Mouse (Mus musculus) adrenal gland, postnatal 25 days (tissue): ENCODE data around the gene D17H6S53E. TPM values are rescaled to one million over a fixed set of nuclear protein-coding genes. Genes with fewer than 3 reads are reported as not detected.

Experiments used
- DNase-seq: peaks from one replicate; pipeline ENCODE4 v3.0.0; 2021; ENCODE audit warnings: mixed read lengths
- total RNA-seq: library from RNA; stranded (reverse); gene quantifications from 2 replicates; pipeline ENCODE4 v1.2.3, GENCODE M21; 2021

Gene D17H6S53E
- total RNA-seq, 1 experiment from 2014 or later: 29.7 TPM

GRCm38 (mm10) chr17:35162121-35162520, 35.9 kb downstream of the D17H6S53E start:
- DNase-seq: no peak

GRCm38 (mm10) chr17:35162730-35163129, 36.6 kb downstream of the D17H6S53E start:
- peak; percentile 43 for DNase-seq

DNA sequence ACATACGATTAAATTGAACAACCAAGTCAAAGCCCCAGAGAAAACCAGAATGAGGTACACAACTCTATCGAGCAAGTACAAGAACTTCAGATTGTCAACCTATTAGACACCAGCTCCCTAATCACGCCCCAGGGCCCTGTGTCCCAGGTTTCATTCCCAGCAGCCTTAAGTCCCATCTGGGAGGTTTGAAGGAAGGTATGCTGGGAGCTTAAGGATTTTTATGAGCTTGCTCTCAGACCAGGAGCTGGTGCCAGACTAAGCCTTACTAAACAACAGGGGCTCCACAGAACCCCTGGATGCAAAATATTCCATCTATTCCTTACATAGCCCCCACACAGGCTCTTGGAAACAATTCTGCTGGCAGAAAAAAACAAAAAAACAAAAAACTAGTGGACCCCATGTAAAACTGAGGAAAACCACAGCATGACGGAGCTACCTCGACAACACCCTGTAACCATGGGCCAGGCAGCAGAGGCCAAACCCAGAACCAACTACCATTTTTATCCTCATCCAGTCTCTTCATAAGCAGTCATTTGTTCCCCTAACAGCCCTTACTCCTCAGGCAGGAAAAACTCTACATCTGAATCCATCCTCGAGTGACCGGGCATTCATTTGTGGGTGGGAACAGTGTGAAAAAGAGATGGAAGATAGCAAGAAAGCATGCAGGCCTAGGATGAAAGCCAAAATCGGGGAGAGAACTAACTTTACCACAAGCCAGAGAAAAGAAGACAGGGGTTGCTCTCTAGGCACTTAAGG, 37.3 kb downstream of the D17H6S53E start:
- DNase-seq: no peak

DNA sequence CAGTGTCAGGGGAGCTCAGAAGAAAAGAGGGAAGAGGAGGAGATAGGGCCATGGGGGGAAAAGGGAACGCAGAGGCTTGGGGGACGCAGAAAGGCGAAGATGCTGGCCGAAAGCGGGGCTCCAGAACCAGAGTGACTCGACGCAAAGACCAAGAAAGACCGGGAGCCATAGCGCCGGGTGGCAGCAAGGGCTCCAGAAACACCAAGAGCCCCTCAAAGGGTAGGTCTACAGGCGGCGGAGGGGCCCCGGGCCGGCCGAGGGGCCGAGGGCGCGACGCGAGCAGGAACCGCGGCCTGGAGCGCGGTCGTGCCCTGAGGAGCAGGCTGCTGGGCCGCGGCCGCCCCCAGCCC, 38.0 kb downstream of the D17H6S53E start:
- DNase-seq: no peak

DNA sequence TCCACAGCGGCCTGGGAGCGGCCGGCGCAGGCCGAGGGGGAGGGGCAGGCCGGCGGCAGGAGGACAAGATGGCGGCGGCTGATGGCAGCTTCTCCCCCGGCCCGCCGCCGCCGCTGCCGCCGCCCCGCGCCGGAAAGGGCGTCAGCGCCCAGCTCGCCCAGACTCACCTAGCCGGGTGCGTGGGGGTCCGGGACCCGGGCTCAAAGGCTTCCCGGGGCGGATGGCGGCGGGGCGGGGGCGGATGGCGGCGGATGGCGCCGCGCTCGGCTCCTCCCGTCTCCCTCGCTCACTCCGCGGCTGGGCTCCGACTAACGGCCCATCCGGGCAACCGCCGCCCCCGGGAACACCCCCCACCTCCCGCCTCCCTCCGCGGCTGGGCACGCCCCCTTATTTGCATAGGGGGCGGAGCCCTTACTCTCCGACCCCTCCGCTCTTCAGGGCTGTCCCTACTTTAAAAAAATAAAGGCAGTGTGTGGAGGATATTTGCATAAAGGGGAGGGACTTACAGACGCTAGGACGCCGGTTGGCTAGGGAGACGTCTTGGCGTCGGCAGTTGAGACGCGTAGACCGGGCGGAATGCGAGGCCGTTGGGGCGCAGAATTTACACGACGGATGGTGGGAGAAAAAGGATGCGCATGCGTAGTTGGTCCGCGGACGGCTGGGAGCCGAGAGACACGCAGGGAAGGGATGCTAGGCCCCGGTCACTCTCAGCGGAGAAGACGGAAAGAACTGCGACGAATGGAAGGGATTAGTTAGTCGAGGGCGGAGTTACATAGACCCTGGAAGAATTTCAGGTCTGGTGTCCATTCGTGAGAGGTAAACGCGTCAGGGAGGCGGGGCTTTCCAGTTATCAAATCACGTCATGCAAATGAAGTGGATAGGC, 38.6 kb downstream of the D17H6S53E start, which contains the start of gene Prrc2a:
TSS of gene Prrc2a (minus strand) at position 330 of the 883 bp plus-strand sequence.
- DNase-seq: peak; percentile 95

DNA sequence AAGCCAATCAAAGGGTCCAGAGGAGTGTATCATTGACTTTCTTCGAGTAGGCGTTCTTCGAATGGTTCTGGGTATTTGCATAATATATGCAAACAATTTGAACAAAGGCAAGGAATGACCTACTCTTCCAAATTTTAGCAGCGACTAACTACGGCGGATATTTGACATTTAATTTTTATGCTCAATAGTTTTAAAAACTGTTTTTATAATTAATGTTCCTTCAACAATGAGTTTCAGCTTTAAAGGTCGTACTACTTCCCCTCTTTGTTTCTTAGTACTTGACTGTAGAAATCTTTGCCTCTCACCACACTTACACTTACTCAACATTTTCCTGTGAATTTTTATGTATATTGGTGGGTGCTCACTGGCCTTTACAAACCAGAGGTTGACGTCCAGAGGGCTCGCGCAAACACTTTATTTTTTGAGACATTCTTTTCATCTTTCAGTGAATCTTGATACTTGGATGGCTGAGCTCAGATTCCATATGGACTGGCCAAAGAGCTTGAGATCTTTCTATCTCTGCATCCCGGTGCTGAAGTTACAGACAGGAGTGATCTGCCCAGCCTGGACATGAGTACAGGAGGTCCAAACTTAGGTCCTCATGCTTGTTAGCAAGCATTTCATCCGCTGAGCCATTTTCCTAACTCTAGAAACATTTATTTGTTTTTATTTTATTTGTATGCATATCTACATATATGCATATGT, 39.4 kb downstream of the D17H6S53E start:
- no peak for DNase-seq

DNA sequence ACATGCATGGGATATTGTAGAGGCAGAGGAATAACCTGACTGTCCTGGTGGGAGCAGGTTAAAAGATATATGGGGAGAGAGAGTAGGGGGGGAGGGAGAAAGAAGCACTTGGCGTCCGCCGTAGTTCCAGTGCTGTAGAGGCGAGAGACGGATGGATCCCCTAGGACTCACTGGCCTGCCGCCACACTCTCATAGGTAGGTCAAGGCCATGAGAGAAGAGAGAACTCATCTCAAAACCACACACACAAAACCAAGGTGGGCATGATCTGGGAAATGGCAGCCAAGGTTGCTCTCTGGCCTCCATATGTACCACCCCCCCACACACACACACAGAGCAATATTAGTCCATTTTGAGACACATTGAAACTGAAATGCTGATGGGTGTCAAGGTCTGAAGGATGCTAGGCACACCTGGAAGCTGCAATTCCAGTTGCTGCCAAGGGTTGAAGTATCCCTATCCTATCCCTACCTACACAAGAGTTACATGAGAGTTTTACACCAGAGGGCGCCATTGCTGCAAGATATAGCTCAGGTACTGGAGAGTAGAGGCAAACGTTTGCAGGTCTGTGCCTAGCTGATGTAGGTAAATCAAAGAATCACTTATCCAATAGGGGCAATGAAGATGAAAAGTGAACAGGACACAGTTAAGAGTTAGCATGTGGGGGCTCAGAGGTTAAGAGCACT, 40.3 kb downstream of the D17H6S53E start:
- no peak for DNase-seq

DNA sequence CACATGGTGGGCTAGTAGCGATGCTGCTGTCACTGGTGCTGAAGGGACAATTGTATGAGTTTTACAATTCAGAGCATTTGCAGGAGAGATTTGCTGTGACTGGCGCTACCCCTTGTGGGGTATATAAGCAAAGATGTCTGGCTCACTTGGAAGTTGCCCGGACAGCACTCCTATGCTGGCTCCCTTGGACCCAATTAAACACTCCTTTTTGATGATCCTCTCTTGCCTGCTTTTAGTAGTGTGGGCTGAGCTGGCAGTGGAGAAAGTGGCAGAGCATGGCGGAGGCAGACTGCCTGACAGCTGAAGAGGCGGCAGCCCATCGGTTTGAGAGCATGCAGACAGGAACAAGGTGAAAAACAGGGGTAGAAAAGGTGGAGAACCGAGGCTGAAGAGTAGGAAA, 41.6 kb downstream of the D17H6S53E start:
- DNase-seq: no peak

GRCm38 (mm10) chr17:35168541-35169207, 42.5 kb downstream of the D17H6S53E start:
- no peak for DNase-seq

DNA sequence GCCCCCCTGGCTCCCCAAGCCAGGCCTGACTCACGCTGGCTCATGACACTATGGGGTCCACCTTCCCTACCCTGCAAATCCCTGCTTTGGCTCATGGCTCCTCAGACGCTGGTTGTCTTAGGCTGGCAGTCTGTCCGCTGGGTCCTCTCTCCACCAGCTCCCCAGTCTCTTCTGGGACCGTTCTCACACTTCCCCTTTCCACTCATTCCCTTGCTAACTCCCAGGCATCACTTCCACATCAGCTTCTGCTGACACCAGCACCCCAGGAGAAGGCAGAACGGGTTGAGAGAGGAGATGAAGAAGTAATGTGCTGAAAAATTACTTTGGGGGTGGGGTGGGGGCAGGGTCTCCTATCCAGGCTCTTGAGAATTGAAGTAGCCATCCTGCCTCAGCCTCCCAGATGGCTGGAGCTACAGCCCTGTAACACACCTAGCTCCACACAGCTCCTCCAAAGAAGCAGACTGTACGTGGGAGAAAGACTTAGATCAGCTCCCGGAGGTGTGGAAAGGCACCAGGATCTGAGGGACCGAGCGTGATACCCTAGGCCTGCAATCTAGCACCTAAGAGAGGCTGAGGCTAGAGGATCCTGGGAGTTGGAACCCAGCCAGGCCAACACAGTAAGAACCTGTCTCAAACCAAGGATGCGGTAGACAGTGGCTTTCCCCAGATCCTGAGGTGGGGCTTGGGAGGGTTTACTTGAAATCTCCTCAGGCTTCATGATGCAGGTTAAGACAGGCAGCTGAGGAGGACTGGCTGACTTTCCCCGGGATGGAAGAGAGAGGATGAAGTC, 46.5 kb downstream of the D17H6S53E start:
- DNase-seq: no peak

DNA sequence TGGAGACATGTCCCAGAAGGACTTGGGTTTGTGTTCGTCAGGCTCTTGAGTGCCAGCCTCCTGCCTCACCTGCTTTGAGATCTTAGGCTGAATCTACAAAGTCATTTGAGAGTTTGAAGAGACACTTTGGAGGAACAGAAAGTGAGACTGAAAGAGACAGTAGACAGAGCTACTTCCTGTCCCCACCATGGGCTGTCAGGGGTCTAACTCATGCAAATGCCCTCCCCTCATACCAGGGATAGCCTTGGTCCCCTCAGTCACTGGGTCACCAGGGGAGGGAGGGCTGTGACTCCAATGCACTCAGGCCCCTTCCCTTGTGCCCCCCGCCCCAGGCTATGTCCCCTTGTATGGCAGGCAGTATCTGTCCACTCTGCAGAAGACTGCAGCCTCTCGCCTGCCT, 47.2 kb downstream of the D17H6S53E start:
- no peak for DNase-seq

- no peak for DNase-seq
Measured at GRCm38 (mm10) chr17:35174201-35174977, 48.2 kb downstream of the D17H6S53E start.

DNA sequence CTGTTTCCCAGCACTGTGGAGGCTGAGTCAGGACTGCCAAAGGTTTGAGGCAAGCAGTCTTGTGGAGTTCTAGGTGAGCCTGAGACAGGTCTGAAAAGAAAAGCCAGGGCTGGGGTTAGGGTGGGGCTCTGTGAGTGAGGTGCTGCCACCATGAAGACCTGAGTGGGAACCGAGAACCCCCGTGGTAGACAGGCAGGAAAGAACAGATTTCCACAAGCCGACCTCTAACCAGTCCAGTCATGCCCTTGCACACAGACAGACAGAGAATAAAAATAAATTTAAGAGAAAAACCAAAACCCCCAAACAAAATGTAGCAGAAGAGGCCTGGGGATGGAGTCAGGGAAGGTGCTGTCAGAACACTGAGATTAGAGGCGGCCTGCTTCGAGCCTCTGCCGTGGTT, 49.2 kb downstream of the D17H6S53E start:
- DNase-seq: no peak

GRCm38 (mm10) chr17:35175968-35176367, 49.8 kb downstream of the D17H6S53E start, which contains the start of gene Aif1:
TSS of gene Aif1 (minus strand) at chr17:35176068.
- no peak for DNase-seq

Other genes with a start within 250 kb of the D17H6S53E start
- 15.0 and 22.5 TPM in 2 replicates for gene Zbtb12, start 246.9 kb upstream of the D17H6S53E start, total RNA-seq
- not detected in 2 replicates for gene Gm20547, start 244.3 kb upstream of the D17H6S53E start, total RNA-seq
- gene C2, start 228.1 kb upstream of the D17H6S53E start, total RNA-seq: 71.7 and 86.4 TPM in 2 replicates
- gene Ehmt2, start 227.9 kb upstream of the D17H6S53E start, total RNA-seq: 158 and 186 TPM in 2 replicates
- gene Slc44a4, start 211.9 kb upstream of the D17H6S53E start, total RNA-seq: 1.7 and 2.4 TPM in 2 replicates
- gene Neu1, start 195.1 kb upstream of the D17H6S53E start, total RNA-seq: 26.1 and 27.6 TPM in 2 replicates
- gene Hspa1b, start 167.1 kb upstream of the D17H6S53E start, total RNA-seq: 29.0 and 79.3 TPM in 2 replicates
- gene Gm20481, start 156.5 kb upstream of the D17H6S53E start, total RNA-seq: not detected in 2 replicates
- gene Hspa1a, start 154.2 kb upstream of the D17H6S53E start, total RNA-seq: 18.9 and 33.6 TPM in 2 replicates
- 0.27 TPM in 1 of 2 replicates, not detected in the other for gene Hspa1l, start 153.7 kb upstream of the D17H6S53E start, total RNA-seq
- gene Lsm2, start 144.5 kb upstream of the D17H6S53E start, total RNA-seq: 39.6 and 51.2 TPM in 2 replicates
- gene Vars, start 125.4 kb upstream of the D17H6S53E start, total RNA-seq: 62.4 and 64.8 TPM in 2 replicates
- gene Vwa7, start 109.8 kb upstream of the D17H6S53E start, total RNA-seq: 0.57 and 0.97 TPM in 2 replicates
- 0.61 TPM in 1 of 2 replicates, not detected in the other for gene Sapcd1, start 98.4 kb upstream of the D17H6S53E start, total RNA-seq
- 1.3 and 1.6 TPM in 2 replicates for gene Msh5, start 79.6 kb upstream of the D17H6S53E start, total RNA-seq
- 79.7 and 90.5 TPM in 2 replicates for gene Clic1, start 76.4 kb upstream of the D17H6S53E start, total RNA-seq
- 14.2 and 17.8 TPM in 2 replicates for gene Ddah2, start 67.3 kb upstream of the D17H6S53E start, total RNA-seq
- not detected in 2 replicates for gene Ly6g6c, start 61.0 kb upstream of the D17H6S53E start, total RNA-seq
- 0.24 TPM in 1 of 2 replicates, not detected in the other for gene Mpig6b, start 60.2 kb upstream of the D17H6S53E start, total RNA-seq
- gene Ly6g6e, start 49.5 kb upstream of the D17H6S53E start, total RNA-seq: not detected in 2 replicates
- 1.5 and 2.0 TPM in 2 replicates for gene Ly6g6d, start 48.3 kb upstream of the D17H6S53E start, total RNA-seq
- not detected in 2 replicates for gene Ly6g6f, start 40.8 kb upstream of the D17H6S53E start, total RNA-seq
- 67.1 and 84.9 TPM in 2 replicates for gene Abhd16a, start 37.1 kb upstream of the D17H6S53E start, total RNA-seq
- gene Ly6g5c, start 18.1 kb upstream of the D17H6S53E start, total RNA-seq: not detected in 2 replicates
- 0.30 and 0.81 TPM in 2 replicates for gene Ly6g5b, start 10.9 kb upstream of the D17H6S53E start, total RNA-seq
- gene Gpank1, start 4.9 kb upstream of the D17H6S53E start, total RNA-seq: 19.0 and 19.4 TPM in 2 replicates
- 201 and 272 TPM in 2 replicates for gene Csnk2b, start 4.3 kb upstream of the D17H6S53E start, total RNA-seq
- gene Apom, start 5.7 kb downstream of the D17H6S53E start, total RNA-seq: 2.9 TPM in 1 of 2 replicates, not detected in the other
- gene Bag6, start 8.8 kb downstream of the D17H6S53E start, total RNA-seq: 403 and 461 TPM in 2 replicates
- gene Prrc2a, start 38.5 kb downstream of the D17H6S53E start, total RNA-seq: 268 and 310 TPM in 2 replicates
- 2.3 and 3.0 TPM in 2 replicates for gene Aif1, start 49.7 kb downstream of the D17H6S53E start, total RNA-seq
- gene Lst1, start 62.1 kb downstream of the D17H6S53E start, total RNA-seq: 5.2 TPM in 1 of 2 replicates, not detected in the other
- 2.8 and 8.5 TPM in 2 replicates for gene Ltb, start 68.1 kb downstream of the D17H6S53E start, total RNA-seq
- 0.58 and 0.76 TPM in 2 replicates for gene Tnf, start 75.6 kb downstream of the D17H6S53E start, total RNA-seq
- gene Lta, start 79.0 kb downstream of the D17H6S53E start, total RNA-seq: 0.30 TPM in 1 of 2 replicates, not detected in the other
- gene Gm16181, start 94.5 kb downstream of the D17H6S53E start, total RNA-seq: not detected in 2 replicates
- 8.0 and 8.4 TPM in 2 replicates for gene Atp6v1g2, start 107.3 kb downstream of the D17H6S53E start, total RNA-seq
- gene Nfkbil1, start 109.4 kb downstream of the D17H6S53E start, total RNA-seq: 18.3 and 24.1 TPM in 2 replicates
- 237 and 249 TPM in 2 replicates for gene Ddx39b, start 115.4 kb downstream of the D17H6S53E start, total RNA-seq
- 86.1 and 109 TPM in 2 replicates for gene H2-D1, start 136.4 kb downstream of the D17H6S53E start, total RNA-seq
- 0.90 and 2.0 TPM in 2 replicates for gene H2-Q1, start 194.0 kb downstream of the D17H6S53E start, total RNA-seq
- 1.1 TPM in 1 of 2 replicates, not detected in the other for gene H2-Q2, start 215.9 kb downstream of the D17H6S53E start, total RNA-seq